Mouse (Mus musculus): ENCODE results near the gene Lhb. TPM values are rescaled to one million over a fixed set of nuclear protein-coding genes. Genes with fewer than 3 reads are reported as not detected.
"Not testable (repeated sequence)": the region's sequence is repeated elsewhere in the genome, so short reads cannot be mapped to it uniquely, and the experiment has no call there.

The Lhb gene
- not detected for total RNA-seq (2021)

GRCm38 (mm10) chr7:45420615-45420919 lies at the start of gene Lhb:
Gene Lhb, plus strand, starts transcription at chr7:45420820.
- intact Hi-C loops (cut with DNase I): no loop called here
- DNase-seq (ENCODE audit: low spot score in 2 of 2): no peak

- DNase-seq (ENCODE audit: low spot score in 2 of 2): no peak
- intact Hi-C loops (cut with DNase I): no loop called here
Measured at GRCm38 (mm10) chr7:45372371-45372770, 48.2 kb upstream of the Lhb start.

GRCm38 (mm10) chr7:45374620-45375019 lies 46.0 kb upstream of the Lhb start:
- intact Hi-C loops (cut with DNase I): no loop called here

GRCm38 (mm10) chr7:45376057-45376456 lies 44.6 kb upstream of the Lhb start:
- DNase-seq (ENCODE audit: low spot score in 2 of 2): no peak
- intact Hi-C loops (cut with DNase I): loop anchor here (2.0 kb wide), 1 partner anchor 15 kb away; no protein-coding TSS in a partner anchor

More at GRCm38 (mm10) chr7:45374620-45375019, 46.0 kb upstream of the Lhb start:
- no peak for DNase-seq (ENCODE audit: low spot score in 2 of 2)

GRCm38 (mm10) chr7:45386077-45386476 lies 34.5 kb upstream of the Lhb start:
- intact Hi-C loops (cut with DNase I): no loop called here
- DNase-seq (ENCODE audit: low spot score in 2 of 2): no peak

- no peak for DNase-seq (ENCODE audit: low spot score in 2 of 2)
- intact Hi-C loops (cut with DNase I): loop anchor here (10.0 kb wide), 1 partner anchor 90 kb away; no protein-coding TSS in a partner anchor
Measured at GRCm38 (mm10) chr7:45395129-45395541, 25.5 kb upstream of the Lhb start.

GRCm38 (mm10) chr7:45395578-45396336 lies 24.9 kb upstream of the Lhb start, which contains the start of gene Snrnp70:
Gene Snrnp70, minus strand, starts transcription at chr7:45395742.
- DNase-seq (ENCODE audit: low spot score in 2 of 2): peak; percentile 100
- intact Hi-C loops (cut with DNase I): loop anchor here (10.0 kb wide), 1 partner anchor 91 kb away; no protein-coding TSS in a partner anchor

- intact Hi-C loops (cut with DNase I): loop anchor here (10.0 kb wide), 1 partner anchor 92 kb away; no protein-coding TSS in a partner anchor
- not testable (repeated sequence) for DNase-seq (ENCODE audit: low spot score in 2 of 2)
Measured at GRCm38 (mm10) chr7:45396337-45396775, 24.3 kb upstream of the Lhb start.

GRCm38 (mm10) chr7:45396787-45397186 lies 23.8 kb upstream of the Lhb start:
- intact Hi-C loops (cut with DNase I): loop anchor here (10.0 kb wide), 1 partner anchor 92 kb away; no protein-coding TSS in a partner anchor
- DNase-seq (ENCODE audit: low spot score in 2 of 2): no peak

- DNase-seq (ENCODE audit: low spot score in 2 of 2): no peak
- intact Hi-C loops (cut with DNase I): no loop called here
Measured at GRCm38 (mm10) chr7:45401521-45402085, 19.0 kb upstream of the Lhb start.

GRCm38 (mm10) chr7:45403532-45404261 lies 16.9 kb upstream of the Lhb start:
- intact Hi-C loops (cut with DNase I): no loop called here
- no peak for DNase-seq (ENCODE audit: low spot score in 2 of 2)

- DNase-seq (ENCODE audit: low spot score in 2 of 2): peak; percentile 58 to 61
- intact Hi-C loops (cut with DNase I): no loop called here
Measured at GRCm38 (mm10) chr7:45405091-45406075, 15.2 kb upstream of the Lhb start, which contains the start of gene Kcna7. Gene Kcna7, plus strand, starts transcription at chr7:45405653.

GRCm38 (mm10) chr7:45406157-45407156 lies 14.2 kb upstream of the Lhb start:
- DNase-seq (ENCODE audit: low spot score in 2 of 2): no peak
- intact Hi-C loops (cut with DNase I): no loop called here

- intact Hi-C loops (cut with DNase I): no loop called here
- no peak for DNase-seq (ENCODE audit: low spot score in 2 of 2)
Measured at GRCm38 (mm10) chr7:45407836-45408235, 12.8 kb upstream of the Lhb start.

GRCm38 (mm10) chr7:45408351-45408750 lies 12.3 kb upstream of the Lhb start:
- intact Hi-C loops (cut with DNase I): no loop called here
- no peak for DNase-seq (ENCODE audit: low spot score in 2 of 2)

- DNase-seq (ENCODE audit: low spot score in 2 of 2): no peak
- intact Hi-C loops (cut with DNase I): no loop called here
Measured at GRCm38 (mm10) chr7:45408949-45409348, 11.7 kb upstream of the Lhb start.

- no peak for DNase-seq (ENCODE audit: low spot score in 2 of 2)
- intact Hi-C loops (cut with DNase I): no loop called here
Measured at GRCm38 (mm10) chr7:45409497-45410163, 11.0 kb upstream of the Lhb start.
